Mouse (Mus musculus) liver, embryonic 12.5 days (tissue): ENCODE data around the gene Aaed1. TPM values are rescaled to one million over a fixed set of nuclear protein-coding genes. Genes with fewer than 3 reads are reported as not detected.
"Not testable (repeated sequence)": the region's sequence is repeated elsewhere in the genome, so short reads cannot be mapped to it uniquely, and the experiment has no call there.

ENCODE experiments used
- ATAC-seq: fragments of 200-750 bp; cut with Nextera tagmentation; 2 replicates; pipeline ENCODE4 v1.8.0; 2017; ENCODE audit warnings: moderate number of reproducible peaks, mild to moderate bottlenecking, moderate library complexity
- H3K27ac ChIP-seq: fragments of 300-500 bp; sonication (generic); 2 replicates; pipeline ENCODE4 v1.5.1; 2016; ENCODE audit warnings: mild to moderate bottlenecking
- H3K27me3 ChIP-seq: fragments of 300-500 bp; sonication (generic); replicated peaks from 2 replicates; pipeline ENCODE4 v1.6.1; 2016; ENCODE audit warnings: mild to moderate bottlenecking, moderate library complexity
- H3K36me3 ChIP-seq: fragments of 300-500 bp; sonication (generic); 2 replicates; pipeline ENCODE4 v1.6.1; 2016; ENCODE audit warnings: mild to moderate bottlenecking, moderate library complexity
- H3K4me1 ChIP-seq: fragments of 300-500 bp; sonication (generic); 2 replicates; pipeline ENCODE4 v1.6.1; 2016
- H3K4me2 ChIP-seq: fragments of 300-500 bp; sonication (generic); 2 replicates; pipeline ENCODE4 v1.6.1; 2016; ENCODE audit warnings: mild to moderate bottlenecking, moderate library complexity
- H3K4me3 ChIP-seq: fragments of 300-500 bp; sonication (generic); 2 replicates; pipeline ENCODE4 v1.5.1; 2016; ENCODE audit warnings: mild to moderate bottlenecking, moderate library complexity
- H3K9ac ChIP-seq: fragments of 300-500 bp; sonication (generic); 2 replicates; pipeline ENCODE4 v1.6.1; 2016; ENCODE audit warnings: mild to moderate bottlenecking, moderate library complexity
- H3K9me3 ChIP-seq: fragments of 300-500 bp; sonication (generic); replicated peaks from 2 replicates; pipeline ENCODE4 v1.6.1; 2016; ENCODE audit warnings: mild to moderate bottlenecking, moderate library complexity
- WGBS: fragments of 180-500 bp; shearing (Covaris S2); methylation state at CpG from one replicate; pipeline ENCODE4 v1.1.7; 2016; ENCODE audit not compliant: insufficient replicate concordance; 5-methylcytosine and 5-hydroxymethylcytosine counted together
- polyA plus RNA-seq: library from polyadenylated mRNA; unstranded; fragments of >200 nt; fragmentation: Nextera tagmentation; extraction: Ambion mirVana; gene quantifications from 2 replicates; pipeline ENCODE4 v1.2.1, GENCODE M21; 2016

Aaed1 gene
- polyA plus RNA-seq, 1 experiment from 2014 or later = 28.6 TPM

- no peaks in the 10 kb centered on the region for H3K36me3 ChIP-seq
- ATAC-seq = no peak
- H3K4me2 ChIP-seq = no peak overlapping the region
- H3K9me3 ChIP-seq = no peaks in the 10 kb centered on the region
- H3K4me1 ChIP-seq = no peaks in the 10 kb centered on the region; the same call in 1 of the 2 replicates
- H3K27ac ChIP-seq = no peak overlapping the region
- no peak overlapping the region for H3K9ac ChIP-seq
- no peaks in the 10 kb centered on the region for H3K27me3 ChIP-seq
- no peak overlapping the region for H3K4me3 ChIP-seq
- 79% methylated on average over 6 of the region's 6 CpGs for WGBS
Observed at GRCm38 (mm10) chr13:64264586-64264985, 47.9 kb downstream of the Aaed1 start.

GRCm38 (mm10) chr13:64259903-64260302 is 52.6 kb downstream of the Aaed1 start:
- 75% methylated on average over 7 of the region's 7 CpGs for WGBS
- ATAC-seq = no peak
- no peak overlapping the region for H3K4me2 ChIP-seq
- no peaks in the 10 kb centered on the region for H3K27me3 ChIP-seq
- H3K4me1 ChIP-seq = no peaks in the 10 kb centered on the region
- H3K27ac ChIP-seq = no peak overlapping the region
- H3K9ac ChIP-seq = no peak overlapping the region
- H3K9me3 ChIP-seq = no peaks in the 10 kb centered on the region
- H3K4me3 ChIP-seq = no peak overlapping the region
- no peaks in the 10 kb centered on the region for H3K36me3 ChIP-seq

GRCm38 (mm10) chr13:64258516-64258821 is 54.0 kb downstream of the Aaed1 start:
- Histone ChIP-seq H3K27ac (no peak overlapping the region), H3K9me3 (no peaks in the 10 kb centered on the region), H3K9ac (no peak overlapping the region), H3K36me3 (no peaks in the 10 kb centered on the region), H3K4me3 (no peak overlapping the region), H3K4me2 (no peak overlapping the region), H3K4me1 (0 out of 2 replicates have a peak, but pooled peaks cover 5% of the 10 kb centered on the region), H3K27me3 (no peaks in the 10 kb centered on the region)
- 79% methylated on average over 4 of the region's 4 CpGs for WGBS
- no peak for ATAC-seq

- 0 out of 2 replicates have a peak, but pooled peaks cover 7% of the 10 kb centered on the region for H3K4me1 ChIP-seq
- H3K4me2 ChIP-seq = no peak overlapping the region
- H3K36me3 ChIP-seq = no peaks in the 10 kb centered on the region
- H3K27ac ChIP-seq = no peak overlapping the region
- no peak overlapping the region for H3K9ac ChIP-seq
- 64% methylated on average over 5 of the region's 5 CpGs for WGBS
- no peak overlapping the region for H3K4me3 ChIP-seq
- H3K9me3 ChIP-seq = no peaks in the 10 kb centered on the region
- no peak for ATAC-seq
- H3K27me3 ChIP-seq = no peaks in the 10 kb centered on the region
Observed at GRCm38 (mm10) chr13:64257814-64258515, 54.5 kb downstream of the Aaed1 start.

GRCm38 (mm10) chr13:64257010-64257813 is 55.3 kb downstream of the Aaed1 start:
- no peak overlapping the region for H3K27ac ChIP-seq
- no peaks in the 10 kb centered on the region for H3K36me3 ChIP-seq
- H3K9me3 ChIP-seq = no peaks in the 10 kb centered on the region
- no peak overlapping the region for H3K9ac ChIP-seq
- H3K4me3 ChIP-seq = no peak overlapping the region
- 71% methylated on average over 12 of the region's 12 CpGs for WGBS
- no peak overlapping the region for H3K4me2 ChIP-seq
- H3K27me3 ChIP-seq = no peaks in the 10 kb centered on the region
- no peak for ATAC-seq
- H3K4me1 ChIP-seq = peaks cover 11% of the 10 kb centered on the region

GRCm38 (mm10) chr13:64254185-64254584 is 58.3 kb downstream of the Aaed1 start:
- H3K4me3 ChIP-seq, H3K27ac ChIP-seq, H3K36me3 ChIP-seq, H3K4me2 ChIP-seq, H3K27me3 ChIP-seq, H3K9ac ChIP-seq, ATAC-seq, H3K9me3 ChIP-seq: not testable (repeated sequence)
- peaks cover 29% of the 10 kb centered on the region for H3K4me1 ChIP-seq
- 61% methylated on average over 11 of the region's 11 CpGs for WGBS

GRCm38 (mm10) chr13:64253697-64254096 is 58.8 kb downstream of the Aaed1 start:
- H3K4me3 ChIP-seq = no peak overlapping the region
- no peaks in the 10 kb centered on the region for H3K36me3 ChIP-seq
- ATAC-seq = no peak
- no peaks in the 10 kb centered on the region for H3K9me3 ChIP-seq
- H3K4me1 ChIP-seq = peaks cover 32% of the 10 kb centered on the region
- H3K27me3 ChIP-seq = no peaks in the 10 kb centered on the region
- no peak overlapping the region for H3K4me2 ChIP-seq
- H3K27ac ChIP-seq = no peak overlapping the region
- no peak overlapping the region for H3K9ac ChIP-seq

GRCm38 (mm10) chr13:64252147-64252546 is 60.4 kb downstream of the Aaed1 start:
- no peak overlapping the region for H3K27ac ChIP-seq
- no peak overlapping the region for H3K9ac ChIP-seq
- no peak overlapping the region for H3K4me2 ChIP-seq
- H3K9me3 ChIP-seq = no peaks in the 10 kb centered on the region
- no peak overlapping the region for H3K4me3 ChIP-seq
- ATAC-seq = no peak
- no peaks in the 10 kb centered on the region for H3K27me3 ChIP-seq
- H3K36me3 ChIP-seq = no peaks in the 10 kb centered on the region
- WGBS = 27% methylated on average over 5 of the region's 5 CpGs
- peaks cover 40% of the 10 kb centered on the region for H3K4me1 ChIP-seq

GRCm38 (mm10) chr13:64250363-64250762 is 62.1 kb downstream of the Aaed1 start:
- WGBS = 7% methylated on average over 1 of the region's 1 CpGs

GRCm38 (mm10) chr13:64248775-64249524 is 63.6 kb downstream of the Aaed1 start:
- Histone ChIP-seq H3K36me3 (no peaks in the 10 kb centered on the region), H3K27ac (peak overlapping the region; percentile 80), H3K4me2 (peak overlapping the region; percentile 91), H3K27me3 (no peaks in the 10 kb centered on the region), H3K4me3 (peak overlapping the region; percentile 72), H3K4me1 (peaks cover 36% of the 10 kb centered on the region), H3K9me3 (no peaks in the 10 kb centered on the region), H3K9ac (peak overlapping the region; percentile 76)
- 6% methylated on average over 22 of the region's 22 CpGs for WGBS
- ATAC-seq = peak; percentile 86

More at GRCm38 (mm10) chr13:64250363-64250762, 62.1 kb downstream of the Aaed1 start:
- Histone ChIP-seq H3K4me2 (no peak overlapping the region), H3K36me3 (no peaks in the 10 kb centered on the region), H3K27me3 (no peaks in the 10 kb centered on the region), H3K9ac (no peak overlapping the region), H3K4me1 (peaks cover 40% of the 10 kb centered on the region), H3K27ac (no peak overlapping the region), H3K9me3 (no peaks in the 10 kb centered on the region), H3K4me3 (no peak overlapping the region)
- ATAC-seq = no peak

GRCm38 (mm10) chr13:64248161-64248774 is 64.2 kb downstream of the Aaed1 start:
- Histone ChIP-seq H3K36me3 (no peaks in the 10 kb centered on the region), H3K27ac (peak overlapping the region; percentile 80), H3K9ac (peak overlapping the region; percentile 76), H3K4me3 (peak overlapping the region; percentile 72), H3K27me3 (no peaks in the 10 kb centered on the region), H3K4me2 (peak overlapping the region; percentile 91), H3K9me3 (no peaks in the 10 kb centered on the region), H3K4me1 (peaks cover 33% of the 10 kb centered on the region)
- under 1% methylated on average over 24 of the region's 24 CpGs for WGBS
- peak; percentile 95 for ATAC-seq
